Mouse (Mus musculus): ENCODE results near the gene Prss21. TPM values are rescaled to one million over a fixed set of nuclear protein-coding genes. Genes with fewer than 3 reads are reported as not detected.
A peak's percentile ranks its signal among the peaks of the same experiment; 100 is the strongest.

The Prss21 gene
- polyA plus RNA-seq, 1 experiment from 2014 or later, result not detected

- WGBS (ENCODE audit: insufficient replicate concordance), result 82% methylated on average over 4 of the region's 4 CpGs
- Histone ChIP-seq H3K27me3 (ENCODE audit: insufficient read depth, low read length) (no peaks in the 10 kb centered on the region), H3K36me3 (replicated peaks; ENCODE audit: insufficient read depth, low read length) (peaks cover 59% of the 10 kb centered on the region), H3K4me3 (ENCODE audit: low read depth, low read length) (no peak overlapping the region), H3K4me2 (ENCODE audit: low read depth, low read length) (no peak overlapping the region), H3K27ac (ENCODE audit: low read depth) (no peak overlapping the region), H3K4me1 (ENCODE audit: insufficient read depth) (peaks cover 15% of the 10 kb centered on the region), H3K9me3 (ENCODE audit: low read length) (no peaks in the 10 kb centered on the region; the same call in 1 of the 2 replicates), H3K9ac (replicated peaks) (no peak overlapping the region)
- TF ChIP-seq CTCF (IDR thresholded peaks at IDR 0.05; ENCODE audit: low read depth), result no peak
- TF ChIP-seq EP300 (IDR thresholded peaks at IDR 0.05; ENCODE audit: low read depth), result no peak
- no peak for DNase-seq
- ATAC-seq, result no peak
Measured at GRCm38 (mm10) chr17:23825591-23825990, 42.3 kb upstream of the Prss21 start.

DNA sequence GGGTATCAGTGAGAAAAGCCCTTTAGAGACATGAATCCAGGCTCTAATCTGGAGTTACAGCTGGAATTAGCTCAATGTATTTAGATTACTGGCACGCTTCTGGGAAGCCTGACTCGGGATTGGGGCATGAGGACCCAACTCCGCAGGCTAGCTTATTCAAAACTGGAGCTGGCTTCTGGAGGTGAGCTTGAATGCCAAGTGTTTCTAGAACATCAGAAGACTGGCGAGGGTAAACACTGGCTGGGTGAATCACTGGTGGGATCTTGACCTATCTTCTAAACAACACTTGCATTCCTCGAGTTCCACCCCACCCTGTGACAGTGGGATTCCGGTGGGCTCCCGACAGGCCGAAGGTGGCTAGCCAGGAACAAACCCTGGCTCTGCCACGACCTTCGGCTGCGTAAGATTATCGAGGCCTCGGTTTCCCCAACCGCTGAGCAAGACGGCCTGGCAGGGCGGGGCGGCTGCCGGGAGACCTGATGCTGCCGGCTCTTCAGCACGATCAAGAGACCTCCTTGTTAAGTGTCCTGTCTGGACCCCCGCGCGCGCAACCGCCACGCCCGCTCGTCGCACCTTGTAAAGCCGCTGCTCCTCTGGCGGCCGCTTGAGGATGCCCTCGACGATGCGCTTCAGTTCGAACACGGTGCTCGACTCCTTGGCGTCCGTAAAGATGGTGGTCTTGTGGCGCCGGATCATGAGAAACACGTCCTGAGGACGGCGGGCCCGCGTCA, 39.4 kb upstream of the Prss21 start:
- peak; percentile 72 for DNase-seq
- peak; percentile 71 for ATAC-seq
- under 1% methylated on average over 39 of the region's 47 CpGs for WGBS (ENCODE audit: insufficient replicate concordance)
- peak overlapping the region; percentile 89 for H3K4me2 ChIP-seq (ENCODE audit: low read depth, low read length)
- no peaks in the 10 kb centered on the region for H3K27me3 ChIP-seq (ENCODE audit: insufficient read depth, low read length)
- peak overlapping the region; percentile 86 for H3K4me3 ChIP-seq (ENCODE audit: low read depth, low read length)
- H3K27ac ChIP-seq (ENCODE audit: low read depth), result peak overlapping the region; percentile 83
- peaks cover 15% of the 10 kb centered on the region for H3K4me1 ChIP-seq (ENCODE audit: insufficient read depth)
- H3K9ac ChIP-seq (replicated peaks), result peak overlapping the region; percentile 86
- H3K36me3 ChIP-seq (replicated peaks; ENCODE audit: insufficient read depth, low read length), result peaks cover 34% of the 10 kb centered on the region
- H3K9me3 ChIP-seq (ENCODE audit: low read length), result no peaks in the 10 kb centered on the region; the same call in 1 of the 2 replicates
- TF ChIP-seq EP300 (IDR thresholded peaks at IDR 0.05; ENCODE audit: low read depth), result no peak
- TF ChIP-seq CTCF (IDR thresholded peaks at IDR 0.05; ENCODE audit: low read depth), result peak; percentile 33; the same call in 1 of the 2 replicates

GRCm38 (mm10) chr17:23829064-23829619, 38.7 kb upstream of the Prss21 start, which contains the start of gene Elob:
TSS of gene Elob (minus strand) at chr17:23829136.
- H3K4me1 ChIP-seq (ENCODE audit: insufficient read depth), result peaks cover 15% of the 10 kb centered on the region
- no peaks in the 10 kb centered on the region; the same call in 1 of the 2 replicates for H3K9me3 ChIP-seq (ENCODE audit: low read length)
- under 1% methylated on average over 22 of the region's 42 CpGs for WGBS (ENCODE audit: insufficient replicate concordance)
- H3K4me3 ChIP-seq (ENCODE audit: low read depth, low read length), result peak within 1 kb of the TSS; percentile 86
- peaks cover 4% of the 10 kb centered on the region; the same call in 1 of the 2 replicates for H3K27me3 ChIP-seq (ENCODE audit: insufficient read depth, low read length)
- peaks cover 27% of the 10 kb centered on the region for H3K36me3 ChIP-seq (replicated peaks; ENCODE audit: insufficient read depth, low read length)
- H3K9ac ChIP-seq (replicated peaks), result peak within 1 kb of the TSS; percentile 86
- peak within 1 kb of the TSS; percentile 89 for H3K4me2 ChIP-seq (ENCODE audit: low read depth, low read length)
- DNase-seq (peak; percentile 92), ATAC-seq (peak; percentile 97)
- TF ChIP-seq EP300 (IDR thresholded peaks at IDR 0.05; ENCODE audit: low read depth) (no peak), CTCF (IDR thresholded peaks at IDR 0.05; ENCODE audit: low read depth) (peak; percentile 76)
- H3K27ac ChIP-seq (ENCODE audit: low read depth), result peak within 1 kb of the TSS; percentile 83

- ATAC-seq (no peak), DNase-seq (no peak)
- H3K4me3 ChIP-seq (ENCODE audit: low read depth, low read length), result no peak overlapping the region
- peaks cover 15% of the 10 kb centered on the region for H3K4me1 ChIP-seq (ENCODE audit: insufficient read depth)
- H3K9ac ChIP-seq (replicated peaks), result no peak overlapping the region
- TF ChIP-seq EP300 (IDR thresholded peaks at IDR 0.05; ENCODE audit: low read depth) (no peak), CTCF (IDR thresholded peaks at IDR 0.05; ENCODE audit: low read depth) (no peak)
- no peak overlapping the region for H3K4me2 ChIP-seq (ENCODE audit: low read depth, low read length)
- 82% methylated on average over 1 of the region's 1 CpGs for WGBS (ENCODE audit: insufficient replicate concordance)
- no peaks in the 10 kb centered on the region; the same call in 1 of the 2 replicates for H3K9me3 ChIP-seq (ENCODE audit: low read length)
- peaks cover 7% of the 10 kb centered on the region; the same call in 1 of the 2 replicates for H3K36me3 ChIP-seq (replicated peaks; ENCODE audit: insufficient read depth, low read length)
- no peak overlapping the region for H3K27ac ChIP-seq (ENCODE audit: low read depth)
- H3K27me3 ChIP-seq (ENCODE audit: insufficient read depth, low read length), result peaks cover 4% of the 10 kb centered on the region; the same call in 1 of the 2 replicates
Measured at GRCm38 (mm10) chr17:23831201-23831600, 36.7 kb upstream of the Prss21 start.

DNA sequence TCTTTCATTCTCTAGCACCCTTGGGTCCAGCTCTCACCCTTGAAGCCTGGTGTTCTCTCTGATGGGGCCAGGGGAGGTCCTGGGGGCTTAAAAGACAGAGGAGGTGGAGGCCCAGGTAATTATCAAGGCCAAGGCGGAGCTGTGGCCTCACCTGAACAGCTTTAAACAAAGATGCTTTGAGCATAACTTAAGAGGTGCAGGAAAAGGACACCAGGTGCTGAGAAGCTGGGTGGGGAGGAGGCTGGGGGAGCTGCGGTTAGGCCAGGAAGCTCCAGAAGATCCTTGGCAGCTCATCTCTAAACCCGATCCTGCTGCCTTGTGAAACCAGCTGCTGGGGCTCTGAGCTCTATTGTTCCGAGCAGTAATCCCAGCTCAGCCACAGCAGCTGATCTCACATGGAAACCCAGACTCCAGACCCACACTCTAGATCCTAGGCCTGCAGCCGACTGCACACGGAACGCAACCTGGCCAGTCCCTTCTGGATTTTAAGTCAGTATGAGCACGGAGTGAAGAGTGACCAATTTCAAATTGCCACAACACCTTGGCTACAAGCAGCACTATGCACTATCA, 31.8 kb upstream of the Prss21 start, which contains the start of gene Prss33:
Prss33 (minus strand) TSS at position 51 of the 570 bp plus-strand sequence.
- peaks cover 4% of the 10 kb centered on the region; the same call in 1 of the 2 replicates for H3K27me3 ChIP-seq (ENCODE audit: insufficient read depth, low read length)
- no peak within 1 kb of the TSS for H3K27ac ChIP-seq (ENCODE audit: low read depth)
- TF ChIP-seq CTCF (IDR thresholded peaks at IDR 0.05; ENCODE audit: low read depth), result no peak
- no peak for TF ChIP-seq EP300 (IDR thresholded peaks at IDR 0.05; ENCODE audit: low read depth)
- no peaks in the 10 kb centered on the region for H3K4me1 ChIP-seq (ENCODE audit: insufficient read depth)
- no peaks in the 10 kb centered on the region for H3K36me3 ChIP-seq (replicated peaks; ENCODE audit: insufficient read depth, low read length)
- H3K4me2 ChIP-seq (ENCODE audit: low read depth, low read length), result no peak within 1 kb of the TSS
- ATAC-seq (no peak), DNase-seq (no peak)
- H3K9me3 ChIP-seq (ENCODE audit: low read length), result no peaks in the 10 kb centered on the region
- H3K4me3 ChIP-seq (ENCODE audit: low read depth, low read length), result no peak within 1 kb of the TSS
- WGBS (ENCODE audit: insufficient replicate concordance), result 73% methylated on average over 8 of the region's 8 CpGs
- no peak within 1 kb of the TSS for H3K9ac ChIP-seq (replicated peaks)

DNA sequence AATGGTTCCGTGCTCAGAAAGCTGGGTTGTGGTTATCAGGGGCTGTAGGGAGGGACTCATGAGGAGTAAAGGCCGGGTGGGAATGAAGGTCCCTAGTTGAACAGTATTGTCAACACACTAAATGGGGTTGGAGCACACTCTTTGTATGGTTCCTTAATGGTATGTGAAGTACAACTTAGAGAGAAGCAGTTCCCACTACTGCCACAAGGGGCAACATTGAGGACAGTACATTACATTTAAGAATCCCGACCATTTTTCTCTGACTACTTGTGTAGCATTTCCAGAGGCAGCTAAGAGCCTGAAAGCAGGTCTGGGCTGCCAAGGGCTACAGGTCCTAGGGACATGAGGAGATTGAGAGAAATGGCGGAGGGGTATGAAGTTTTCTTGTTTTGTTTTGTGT, 26.7 kb upstream of the Prss21 start:
- H3K4me1 ChIP-seq (ENCODE audit: insufficient read depth), result no peaks in the 10 kb centered on the region
- H3K9ac ChIP-seq (replicated peaks), result no peak overlapping the region
- no peaks in the 10 kb centered on the region for H3K36me3 ChIP-seq (replicated peaks; ENCODE audit: insufficient read depth, low read length)
- no peak overlapping the region for H3K4me3 ChIP-seq (ENCODE audit: low read depth, low read length)
- H3K4me2 ChIP-seq (ENCODE audit: low read depth, low read length), result no peak overlapping the region
- WGBS (ENCODE audit: insufficient replicate concordance), result 32% methylated on average over 4 of the region's 4 CpGs
- no peaks in the 10 kb centered on the region for H3K9me3 ChIP-seq (ENCODE audit: low read length)
- no peak for ATAC-seq
- DNase-seq, result peak; percentile 62
- H3K27ac ChIP-seq (ENCODE audit: low read depth), result no peak overlapping the region
- TF ChIP-seq EP300 (IDR thresholded peaks at IDR 0.05; ENCODE audit: low read depth) (no peak), CTCF (IDR thresholded peaks at IDR 0.05; ENCODE audit: low read depth) (peak; percentile 84)
- no peaks in the 10 kb centered on the region for H3K27me3 ChIP-seq (ENCODE audit: insufficient read depth, low read length)
